Mouse (Mus musculus) neutrophil, adult 5-6 weeks (primary cell): ENCODE measurements around the gene Card9. TPM values are rescaled to one million over a fixed set of nuclear protein-coding genes. Genes with fewer than 3 reads are reported as not detected.

Experiments used
- ATAC-seq: fragments of 151-379, 151-347 bp; 2 replicates; pipeline ENCODE4 v1.8.0; 2017; ENCODE audit warnings: mild to moderate bottlenecking, moderate TSS enrichment; ENCODE audit not compliant: insufficient number of reproducible peaks, poor library complexity, low FRiP score, severe bottlenecking; ENCODE audit errors: extremely low read depth
- total RNA-seq: library from RNA; stranded (forward); fragments of 200-1000 nt; gene quantifications from 2 replicates; pipeline ENCODE4 v1.2.3, GENCODE M21; 2017

The Card9 gene
- total RNA-seq, 1 experiment from 2014 or later, result 130 TPM

DNA sequence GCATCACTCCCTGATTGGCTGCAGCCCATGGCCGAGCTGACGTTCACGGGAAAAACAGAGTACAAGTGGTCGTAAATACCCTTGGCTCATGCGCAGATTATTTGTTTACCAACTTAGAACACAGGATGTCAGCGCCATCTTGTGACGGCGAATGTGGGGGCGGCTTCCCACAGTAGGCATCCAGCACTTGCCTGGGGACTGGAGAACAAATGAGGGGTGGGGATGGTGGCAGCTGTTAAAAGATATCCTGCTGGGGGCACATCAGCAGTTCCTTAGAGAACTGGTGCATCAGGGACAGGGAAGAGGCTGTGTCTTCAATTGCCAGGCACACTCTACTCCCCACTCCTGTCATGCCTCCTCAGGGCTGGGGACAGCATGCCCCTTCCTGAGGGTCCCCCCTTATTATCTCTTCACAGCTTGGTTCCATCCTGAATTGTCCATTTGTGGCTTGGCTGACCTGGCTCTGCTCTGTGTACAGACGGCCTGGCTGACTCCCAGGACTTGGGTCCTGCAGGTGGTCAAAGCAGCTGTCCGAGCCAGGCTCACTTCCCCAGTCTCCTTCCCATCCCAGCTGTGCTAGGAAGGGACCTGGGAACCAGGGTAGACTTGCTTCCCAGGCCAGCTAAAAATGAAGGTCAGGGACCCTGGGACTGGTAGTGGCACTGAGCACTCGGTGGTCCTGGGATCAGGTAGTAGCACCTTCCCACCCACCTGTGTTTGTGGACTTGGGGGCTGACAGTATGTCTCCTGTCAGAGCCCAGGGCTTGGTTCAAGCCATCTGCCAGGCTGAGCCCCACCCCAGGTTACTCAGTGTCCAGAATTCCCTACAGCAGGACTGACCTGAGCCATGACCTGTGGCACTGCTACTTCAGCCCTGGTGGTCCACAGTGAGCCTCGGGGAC lies 22.2 kb downstream of the Card9 start:
- no peak for ATAC-seq

DNA sequence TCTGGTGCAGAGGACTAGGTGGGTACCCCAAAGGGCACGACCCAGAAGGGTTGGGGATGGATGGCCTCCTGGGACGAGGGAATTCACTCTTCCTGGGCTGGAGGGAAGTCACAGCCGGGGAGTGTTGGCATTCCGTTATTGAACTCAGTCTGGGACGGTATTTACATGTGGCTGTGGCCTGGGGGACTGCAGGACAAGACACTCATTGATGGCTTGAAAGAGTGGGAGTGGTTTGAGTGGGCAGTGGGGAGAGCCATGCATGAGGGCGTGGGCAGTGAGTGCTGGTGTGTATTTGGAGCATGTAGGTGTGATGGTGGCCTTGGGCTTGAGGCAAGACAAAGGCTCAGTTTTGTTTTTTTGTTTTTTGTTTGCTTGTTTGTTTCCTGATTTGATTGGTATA lies 30.0 kb downstream of the Card9 start:
- ATAC-seq, result no peak

GRCm38 (mm10) chr2:26330056-26330468 lies 30.7 kb downstream of the Card9 start:
- ATAC-seq, result no peak

GRCm38 (mm10) chr2:26329402-26329801 lies 31.3 kb downstream of the Card9 start:
- ATAC-seq, result no peak

DNA sequence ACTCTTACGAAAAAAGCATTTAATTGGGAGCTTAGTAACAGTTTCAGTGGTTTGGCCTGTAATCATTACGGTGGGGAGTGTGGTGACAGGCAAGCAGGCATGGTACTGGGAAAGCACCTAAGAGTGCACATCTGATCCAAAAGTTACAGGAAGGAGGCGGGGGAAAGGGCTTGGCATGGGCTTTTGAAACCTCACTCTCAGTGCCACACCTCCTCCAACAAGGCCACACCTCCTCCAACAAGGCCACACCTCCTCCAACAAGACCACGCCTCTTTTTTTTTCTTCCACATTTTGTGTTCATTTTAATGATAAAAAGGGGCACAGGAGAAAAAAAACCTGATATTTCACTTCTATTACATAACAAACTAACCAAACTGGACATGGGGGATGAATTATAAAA lies 32.9 kb downstream of the Card9 start:
- ATAC-seq, result no peak

DNA sequence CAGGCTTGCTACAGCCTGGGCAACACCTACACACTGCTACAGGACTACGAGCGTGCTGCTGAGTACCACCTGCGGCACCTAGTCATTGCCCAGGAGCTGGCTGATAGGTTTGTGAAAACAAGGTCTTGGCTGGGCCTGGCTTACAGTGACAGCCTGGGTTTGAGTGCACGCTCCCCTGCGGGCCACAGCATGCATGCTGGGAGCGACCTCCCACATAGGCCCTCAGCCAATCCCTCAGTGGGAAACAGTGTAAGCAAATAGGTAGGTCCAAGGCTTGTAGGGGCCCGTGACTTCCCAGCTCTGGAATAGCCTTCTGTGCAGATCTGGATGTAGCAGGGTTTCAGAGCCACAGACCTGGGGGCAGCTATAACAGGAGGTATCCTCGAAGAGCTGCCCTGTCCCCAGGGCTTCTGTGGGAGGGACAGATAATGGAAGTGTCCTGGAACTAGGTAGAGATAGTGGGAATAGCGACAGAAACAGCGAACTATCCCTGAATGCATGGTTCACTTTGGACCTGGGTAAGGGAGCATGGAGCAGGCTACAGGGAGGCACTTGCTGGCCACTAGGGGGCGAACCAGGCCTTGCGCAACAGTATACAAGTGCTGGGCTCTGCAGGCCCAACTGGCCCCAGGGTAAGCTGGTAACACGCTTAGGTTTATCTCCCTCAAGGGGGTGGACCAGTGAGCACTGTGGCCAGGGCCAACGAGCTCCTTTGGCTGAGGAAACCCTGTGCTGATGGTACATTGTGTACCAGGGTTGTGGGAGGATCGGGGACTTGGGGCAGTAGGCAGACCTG lies 35.1 kb downstream of the Card9 start:
- peak; percentile 58; the same call in 1 of the 2 replicates for ATAC-seq

DNA sequence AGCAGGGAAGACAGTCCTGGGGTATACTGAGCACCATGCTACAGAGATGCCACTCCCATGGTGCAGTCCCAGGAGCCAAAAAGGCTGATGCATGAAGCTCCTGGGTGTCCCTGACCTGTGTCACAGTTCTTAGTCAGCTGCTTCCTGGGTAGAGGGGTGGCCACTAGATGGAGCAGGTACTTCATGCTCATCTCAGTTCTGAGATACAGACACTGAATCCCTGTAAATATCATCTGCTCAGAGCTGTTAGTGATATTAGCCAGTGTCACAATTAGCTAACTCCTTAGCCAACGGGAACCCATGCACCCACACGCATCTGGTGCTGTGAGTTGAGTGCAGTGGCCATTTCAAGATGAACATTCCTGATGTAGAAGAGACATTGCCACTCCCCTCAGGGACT lies 35.8 kb downstream of the Card9 start:
- no peak for ATAC-seq

- ATAC-seq, result no peak
Measured at GRCm38 (mm10) chr2:26323589-26324325, 37.0 kb downstream of the Card9 start.

- no peak for ATAC-seq
Measured at GRCm38 (mm10) chr2:26320245-26321185, 40.2 kb downstream of the Card9 start.

GRCm38 (mm10) chr2:26319519-26320244 lies 41.0 kb downstream of the Card9 start:
- no peak for ATAC-seq

DNA sequence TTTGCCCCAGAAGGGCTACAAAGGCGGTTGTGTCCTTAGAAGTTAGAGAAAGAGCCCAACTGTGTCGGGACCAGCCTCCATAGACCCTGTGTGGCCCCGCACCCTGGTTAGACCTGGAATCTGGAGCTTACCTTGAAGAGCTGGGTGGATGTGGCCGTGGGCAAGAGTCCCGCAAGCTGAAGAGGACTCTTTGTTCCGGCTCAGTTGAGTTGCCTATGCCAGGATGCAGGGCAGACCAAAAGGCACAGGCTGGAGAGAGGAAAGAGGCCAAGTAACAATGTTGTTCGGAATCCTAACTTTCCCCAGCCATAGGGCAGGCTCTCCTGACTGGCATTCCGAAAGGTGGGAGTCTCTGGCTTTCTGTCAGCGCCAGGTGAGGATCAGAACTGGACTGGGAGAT lies 41.6 kb downstream of the Card9 start:
- no peak for ATAC-seq

DNA sequence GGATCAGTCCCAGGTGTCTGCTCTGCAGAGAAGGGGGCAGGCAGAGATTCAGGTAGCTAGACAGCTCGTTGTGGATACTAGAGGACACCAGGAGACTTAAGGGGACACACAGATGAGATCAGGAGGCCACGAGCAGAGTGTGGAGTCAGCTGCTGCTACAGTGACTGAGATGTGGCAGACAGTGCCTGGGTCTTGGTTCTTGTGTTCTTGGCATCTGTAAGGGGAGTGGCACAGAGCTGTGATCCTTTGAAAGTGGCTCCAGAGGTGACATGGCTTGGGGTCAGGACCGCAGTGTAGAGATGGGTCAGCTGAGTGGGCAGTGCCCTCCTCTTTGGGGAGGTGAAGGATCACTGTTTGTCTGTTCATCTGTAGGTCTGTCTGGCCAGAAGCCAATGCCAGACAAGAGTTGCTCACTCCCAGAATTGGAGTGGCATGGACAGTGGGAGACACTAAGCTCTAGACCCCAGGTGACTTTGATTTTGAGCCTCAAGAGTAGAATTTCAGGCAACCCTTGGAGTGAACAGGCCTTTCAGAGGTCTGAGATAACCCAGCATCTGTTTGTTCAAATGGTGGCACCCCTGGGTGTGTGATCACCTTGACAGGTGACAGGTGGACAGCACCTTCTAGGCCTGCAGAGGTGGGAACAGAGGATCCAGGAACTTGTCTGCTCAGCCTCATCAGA lies 42.6 kb downstream of the Card9 start:
- ATAC-seq, result no peak

DNA sequence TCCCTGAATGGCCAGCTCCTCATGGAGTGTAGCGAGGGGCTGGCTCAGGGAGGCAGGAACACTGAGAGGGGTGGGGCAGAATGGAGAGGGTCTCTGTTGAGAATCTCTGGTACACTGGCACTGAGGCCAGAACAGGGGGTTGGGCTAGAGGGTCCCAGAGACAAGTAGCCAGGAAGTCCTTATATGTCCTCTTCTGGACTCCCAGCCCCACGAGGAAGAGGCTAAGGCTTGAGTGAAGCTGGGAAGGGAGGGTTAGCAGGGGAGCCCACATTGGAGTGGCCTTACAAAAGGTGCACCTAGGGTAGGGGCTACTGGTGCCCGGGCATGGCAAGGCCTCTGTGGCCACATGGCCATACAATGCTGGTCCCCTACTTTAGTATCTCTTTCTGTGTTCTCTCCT lies 43.3 kb downstream of the Card9 start:
- no peak for ATAC-seq

DNA sequence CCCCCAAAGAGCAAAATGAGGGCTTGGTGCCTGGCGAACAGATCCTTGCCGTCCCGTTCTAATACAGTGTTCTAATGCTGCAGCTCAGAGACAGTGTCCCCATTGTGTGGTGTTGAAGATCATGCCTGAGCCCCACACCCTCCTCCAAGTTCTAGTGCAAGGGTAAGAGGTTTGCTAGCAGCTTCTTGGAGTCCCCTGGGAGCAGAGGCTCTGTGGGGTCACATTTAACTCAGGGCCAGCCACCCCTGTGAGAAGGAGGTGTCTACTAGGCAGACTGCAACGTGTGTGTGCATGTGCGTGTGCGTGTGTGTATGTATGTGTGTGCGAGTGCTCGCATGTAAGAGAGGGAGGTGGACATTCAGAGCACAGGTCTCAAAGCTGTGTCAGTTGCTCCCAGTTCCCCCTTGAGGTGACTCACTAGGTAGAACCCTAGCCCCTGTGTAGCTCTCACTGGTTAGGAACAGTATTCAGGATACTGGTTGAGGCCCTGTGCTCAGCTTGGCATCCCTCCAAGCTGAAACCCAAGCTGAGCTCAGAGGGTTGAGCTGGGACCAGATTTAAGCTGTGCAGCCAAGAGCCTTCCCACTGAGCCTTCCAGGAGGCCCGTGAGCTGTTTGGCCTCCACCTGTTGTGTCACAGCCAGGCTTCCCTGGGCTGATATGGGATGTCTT lies 44.0 kb downstream of the Card9 start:
- ATAC-seq, result no peak

DNA sequence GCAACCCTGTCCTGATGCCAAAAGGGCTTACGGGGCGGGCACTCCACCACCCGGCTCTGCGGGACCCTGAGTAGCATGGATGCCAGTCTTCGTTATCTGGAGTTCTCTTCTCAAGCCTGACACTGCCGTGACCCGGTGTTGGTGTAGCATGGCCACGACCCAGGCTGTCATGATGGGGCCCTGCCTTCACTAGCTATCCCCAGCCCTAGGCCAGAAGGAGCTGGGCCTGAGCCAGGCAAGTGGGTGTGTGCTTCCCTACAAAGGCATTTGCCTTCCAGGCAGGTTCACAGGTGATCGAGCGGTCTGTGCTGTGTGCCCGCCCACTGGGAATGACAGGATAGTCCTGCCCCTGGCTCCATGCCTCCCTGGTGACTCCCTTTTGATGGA lies 44.8 kb downstream of the Card9 start:
- no peak for ATAC-seq

GRCm38 (mm10) chr2:26315072-26315924 lies 45.4 kb downstream of the Card9 start, which contains the start of gene Gpsm1:
Gene Gpsm1 (plus strand): TSS chr2:26315515.
- ATAC-seq, result peak; percentile 47
